Mouse (Mus musculus): ENCODE data around the gene Rgs2.
A peak's percentile ranks its signal among the peaks of the same experiment; 100 is the strongest.

Gene Rgs2

DNA sequence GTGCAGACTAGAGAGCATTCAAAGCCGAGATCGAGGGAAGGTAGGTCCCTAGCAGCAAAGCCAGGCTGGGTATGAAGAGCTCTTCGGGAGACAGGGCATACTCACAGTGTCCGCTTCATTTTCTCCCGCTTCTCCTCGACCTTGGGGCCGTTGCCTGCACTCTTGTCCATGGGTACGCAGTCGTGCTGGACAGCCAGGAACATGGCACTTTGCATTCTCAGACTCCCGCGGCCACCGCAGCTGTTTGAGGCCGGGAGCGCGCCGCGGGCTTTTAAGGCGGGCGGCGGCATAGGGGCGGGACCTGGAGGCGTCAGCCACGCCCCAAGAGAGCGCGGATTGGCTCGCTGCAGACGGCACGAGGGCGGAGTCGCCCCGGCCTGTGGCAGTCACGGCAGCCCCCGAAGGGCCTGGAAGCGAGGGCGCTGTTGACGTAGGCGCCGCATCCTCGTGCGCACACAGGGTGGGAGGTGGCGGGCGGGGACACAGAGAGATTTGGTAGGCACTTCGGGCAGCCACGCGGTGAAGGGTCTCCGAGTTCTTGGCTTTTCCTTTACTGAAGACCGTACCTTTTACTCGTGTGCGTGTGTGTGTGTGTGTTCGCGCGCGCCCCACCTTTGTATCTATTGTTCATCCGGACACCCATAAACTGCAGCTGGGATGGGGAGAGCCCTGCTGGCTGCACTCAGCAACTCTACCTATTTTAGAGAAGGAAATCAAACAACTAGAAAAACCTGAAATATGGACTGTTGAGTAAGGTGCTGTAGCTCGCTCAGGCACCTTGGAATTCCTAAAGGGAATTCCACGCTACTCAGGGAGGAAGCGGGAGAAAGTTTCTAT, at the start of gene Rgs2:
TSS of gene Rgs2 (minus strand) at position 258 of the 837 bp plus-strand sequence.
- peak; percentile 95 for DNase-seq (ENCODE audit: low spot score)

DNA sequence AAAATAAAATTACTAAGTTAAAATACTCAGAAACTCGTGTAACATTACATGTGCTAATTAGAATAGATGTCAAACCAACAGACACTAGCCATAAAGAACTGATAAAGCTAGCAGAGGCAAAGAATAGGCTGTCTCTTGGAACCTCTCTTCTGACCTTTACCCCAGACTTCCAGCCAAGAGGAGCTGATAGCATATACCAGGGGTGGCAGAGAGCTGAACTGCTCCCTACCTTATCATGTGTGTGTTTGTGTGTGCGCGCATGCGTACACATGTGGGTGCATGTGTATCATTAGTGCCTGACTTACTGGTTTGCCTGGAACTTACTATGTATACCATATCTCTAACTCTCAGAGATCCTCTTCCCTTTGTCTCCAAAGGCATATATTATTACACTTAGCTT, 49.4 kb upstream of the Rgs2 start:
- DNase-seq (ENCODE audit: low spot score), result no peak

DNA sequence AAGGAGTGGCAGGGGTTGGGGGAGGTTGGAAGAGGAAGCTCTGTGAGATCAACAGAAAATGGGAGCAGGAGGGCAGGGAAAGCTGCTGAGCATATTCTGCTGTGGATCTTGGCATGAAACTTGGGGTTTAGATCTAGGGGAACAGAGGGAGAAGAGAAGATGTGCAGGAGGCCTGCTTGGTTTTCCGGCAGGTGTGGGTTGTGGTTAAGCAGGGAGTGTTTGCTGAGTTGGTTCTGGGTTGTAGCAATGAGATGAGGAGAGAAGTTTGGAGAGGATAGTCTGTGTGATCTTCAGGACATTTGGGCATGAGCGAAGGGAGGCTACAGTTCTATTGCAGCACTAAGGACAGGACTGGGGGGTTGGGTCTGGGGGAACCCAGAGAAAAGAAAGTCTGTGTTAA, 37.9 kb upstream of the Rgs2 start:
- DNase-seq (ENCODE audit: low spot score), result no peak

DNA sequence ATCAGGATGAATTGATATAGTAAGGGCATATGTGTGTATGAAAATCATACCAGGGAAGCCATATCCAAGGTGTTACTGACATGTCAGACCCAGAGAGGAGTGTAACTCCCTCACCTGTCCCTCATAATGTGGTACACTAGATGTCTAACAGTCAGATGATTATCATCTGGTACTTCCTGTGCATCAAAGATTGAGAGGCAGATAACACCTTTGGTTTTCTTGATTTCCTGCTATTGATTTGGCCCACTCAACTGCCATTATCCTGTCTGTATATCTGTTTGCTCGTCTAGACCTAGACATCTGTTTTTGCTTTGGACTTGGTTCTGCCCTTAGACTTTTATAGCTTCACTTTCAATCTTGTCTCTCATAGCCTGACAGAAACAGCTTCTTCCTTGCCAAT, 29.5 kb upstream of the Rgs2 start:
- no peak for DNase-seq (ENCODE audit: low spot score)

DNA sequence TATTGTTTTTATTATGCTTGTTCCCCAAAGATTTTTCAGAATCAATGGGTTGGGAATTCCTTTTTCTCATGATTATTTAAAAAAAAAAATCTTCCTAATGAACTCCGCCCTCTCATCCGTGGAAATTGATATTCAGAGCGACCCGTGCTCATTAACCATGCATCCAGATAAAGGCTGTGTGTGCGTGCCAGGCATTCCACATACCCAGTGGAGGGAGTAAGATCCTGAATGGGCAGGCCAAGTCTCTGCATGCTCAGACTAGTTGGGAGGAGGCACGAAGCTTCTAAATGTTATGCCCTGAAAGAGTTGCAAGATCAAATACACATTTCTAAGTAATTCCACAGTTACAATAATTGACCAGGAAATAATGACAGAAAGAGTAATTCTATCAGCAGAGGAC, 26.5 kb upstream of the Rgs2 start:
- DNase-seq (ENCODE audit: low spot score), result no peak

DNA sequence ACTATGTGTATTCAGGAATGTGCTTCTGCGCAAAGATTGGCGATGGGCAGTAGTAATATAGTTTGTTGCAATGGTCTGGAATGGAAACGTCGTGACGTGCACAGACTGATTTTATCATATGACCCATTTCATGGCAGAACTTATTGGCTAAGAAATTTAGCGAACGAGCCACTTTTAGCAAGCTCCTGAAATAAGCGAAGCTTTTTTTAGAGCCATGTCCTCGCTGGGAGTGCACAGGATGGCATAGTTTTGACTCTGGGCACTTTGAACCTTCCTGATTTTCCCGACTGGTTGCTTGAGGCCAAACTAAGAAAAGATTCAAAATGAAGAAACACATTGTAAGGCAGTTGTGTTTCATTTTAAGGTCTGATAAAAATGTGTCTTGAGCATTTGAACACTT, 25.7 kb upstream of the Rgs2 start:
- no peak for DNase-seq (ENCODE audit: low spot score)

DNA sequence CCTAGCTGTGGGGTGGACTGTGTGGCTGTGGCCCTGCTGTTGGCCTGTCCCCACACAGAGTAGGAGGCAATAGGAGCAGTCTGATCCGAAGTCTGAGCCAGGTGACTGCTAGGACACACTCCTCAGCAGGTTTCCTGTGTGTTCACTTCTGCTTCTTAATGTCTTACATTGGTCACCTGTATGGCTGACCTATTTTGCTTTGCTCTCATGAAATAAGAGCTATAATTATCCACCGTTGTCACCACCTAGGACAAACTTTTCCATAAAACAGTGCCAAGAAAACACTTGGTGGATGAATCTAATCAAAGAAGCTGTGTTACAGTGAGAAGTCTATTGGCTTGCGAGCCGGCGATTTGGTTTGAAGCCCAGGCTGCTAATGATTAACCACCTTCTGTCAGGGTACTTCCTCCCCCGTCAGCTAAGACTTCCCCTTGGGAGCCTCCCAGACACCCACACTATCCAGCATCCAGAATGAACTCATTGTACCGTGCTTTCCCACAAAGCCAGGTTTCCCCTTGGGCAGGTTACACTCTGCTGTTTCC, 14.5 kb upstream of the Rgs2 start:
- no peak for DNase-seq (ENCODE audit: low spot score)

DNA sequence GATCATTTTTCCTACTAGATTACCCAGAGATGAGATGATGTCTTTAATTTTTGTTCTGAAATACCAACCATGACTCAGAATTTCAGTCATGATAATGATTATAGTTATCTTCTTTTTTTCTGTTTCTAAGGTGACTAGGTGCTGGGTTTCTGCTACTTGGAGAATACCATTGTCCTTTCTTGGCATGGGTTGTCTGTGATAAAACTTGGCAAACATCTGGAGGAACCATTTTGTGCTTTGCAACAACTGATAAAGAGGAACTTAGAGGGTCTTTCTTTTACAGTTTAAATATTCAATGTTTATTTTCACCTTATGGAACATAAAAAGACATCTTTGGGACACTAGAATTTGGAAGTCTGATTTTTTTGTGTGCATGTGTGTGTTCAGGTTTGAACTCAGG, 10.0 kb upstream of the Rgs2 start:
- no peak for DNase-seq (ENCODE audit: low spot score)

DNA sequence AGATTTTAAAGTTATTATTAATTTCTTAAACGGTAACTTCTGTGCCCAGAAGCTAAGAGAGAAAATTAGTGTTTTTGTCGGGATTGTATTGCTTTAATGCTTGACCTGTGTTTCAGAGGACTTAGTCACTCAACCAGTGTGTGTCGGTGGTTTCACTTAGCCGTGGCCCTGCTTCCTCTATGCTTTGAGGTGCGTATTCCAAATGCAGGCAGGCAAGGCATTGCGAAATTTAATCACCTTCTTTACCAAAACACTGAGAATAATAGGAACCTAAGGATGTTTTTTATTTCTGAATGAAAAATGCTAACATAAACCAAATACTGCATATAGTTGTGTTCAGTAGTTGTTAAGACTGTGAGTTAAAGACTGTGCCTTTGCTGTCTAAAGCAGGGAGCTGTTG, 3.4 kb upstream of the Rgs2 start:
- no peak for DNase-seq (ENCODE audit: low spot score)

DNA sequence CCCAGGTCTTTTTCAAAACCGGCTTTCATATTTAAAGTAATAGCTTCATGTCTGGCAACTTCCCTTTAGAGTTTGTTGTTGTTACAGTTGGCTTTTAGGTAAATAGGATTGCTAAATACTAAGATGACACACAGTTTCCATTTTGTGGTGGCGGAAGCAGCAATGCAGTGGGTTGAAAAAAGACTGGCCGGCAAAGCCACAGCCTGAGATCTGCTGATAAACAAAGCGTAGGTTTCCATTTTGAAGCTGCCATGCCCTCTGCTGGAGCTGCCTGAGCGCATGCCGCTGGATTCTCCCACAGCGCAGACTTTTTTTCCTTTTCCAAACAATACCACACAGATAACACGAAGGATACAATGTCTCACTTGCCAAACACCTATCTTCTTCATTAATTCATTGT, 2.6 kb upstream of the Rgs2 start:
- peak; percentile 26 for DNase-seq (ENCODE audit: low spot score)

DNA sequence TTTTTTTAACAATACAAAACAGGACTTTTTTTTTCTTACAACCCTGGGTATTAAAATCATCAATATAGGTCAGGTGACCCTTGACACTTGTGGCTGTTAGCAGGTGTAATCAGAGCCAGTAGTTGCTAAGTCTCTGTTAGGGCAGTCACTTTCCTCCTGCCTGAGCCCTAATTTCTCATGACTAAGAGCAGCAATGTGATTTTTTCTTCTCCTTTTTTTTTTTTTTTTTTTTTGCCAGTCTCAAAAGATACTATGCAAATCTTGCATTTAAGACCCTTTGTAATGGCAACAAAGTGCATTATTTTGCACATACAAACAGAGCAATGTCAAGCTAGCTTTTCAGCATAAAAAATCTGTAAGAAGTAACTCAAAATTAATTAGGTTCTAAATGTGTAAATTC, 1.7 kb upstream of the Rgs2 start:
- DNase-seq (ENCODE audit: low spot score), result no peak

DNA sequence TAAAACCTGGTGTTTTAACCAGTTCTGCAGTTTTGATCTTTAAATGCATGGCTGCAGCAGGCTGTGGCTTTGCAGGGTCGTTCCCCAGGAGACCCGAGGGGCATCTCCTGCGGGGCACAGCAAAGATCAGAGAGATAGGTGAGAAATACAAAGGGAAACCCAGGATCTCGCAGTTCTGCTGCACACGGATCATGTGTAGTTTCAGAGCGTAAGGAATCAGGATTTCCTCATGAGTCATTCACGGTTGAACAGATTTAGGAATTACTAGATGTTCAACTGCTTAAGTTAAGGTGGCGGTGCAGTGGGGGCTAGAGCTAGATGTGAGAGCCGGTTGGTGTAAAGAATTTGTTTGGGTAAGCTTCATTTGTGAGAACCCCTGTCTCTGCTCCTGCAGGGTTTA, 780 bp upstream of the Rgs2 start:
- DNase-seq (ENCODE audit: low spot score), result peak; percentile 11

DNA sequence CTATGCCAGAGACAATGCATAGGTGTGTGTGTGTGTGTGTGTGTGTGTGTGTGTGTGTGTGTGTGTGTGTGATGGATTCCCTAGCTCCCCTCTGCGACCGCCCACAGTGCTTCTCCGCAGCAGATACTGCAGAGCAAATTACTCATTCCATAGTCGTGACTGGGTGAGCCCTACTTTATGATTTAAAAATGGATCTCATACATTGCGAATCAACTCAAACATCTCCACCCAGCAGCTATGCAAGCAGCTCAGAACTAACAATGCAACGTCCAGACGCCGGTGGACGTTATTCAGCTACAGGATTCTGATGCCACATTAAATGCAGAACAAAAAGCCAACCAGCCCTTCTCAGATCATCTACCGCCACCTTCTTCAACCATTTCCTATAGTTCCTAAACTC, 545 bp downstream of the Rgs2 start:
- no peak for DNase-seq (ENCODE audit: low spot score)

DNA sequence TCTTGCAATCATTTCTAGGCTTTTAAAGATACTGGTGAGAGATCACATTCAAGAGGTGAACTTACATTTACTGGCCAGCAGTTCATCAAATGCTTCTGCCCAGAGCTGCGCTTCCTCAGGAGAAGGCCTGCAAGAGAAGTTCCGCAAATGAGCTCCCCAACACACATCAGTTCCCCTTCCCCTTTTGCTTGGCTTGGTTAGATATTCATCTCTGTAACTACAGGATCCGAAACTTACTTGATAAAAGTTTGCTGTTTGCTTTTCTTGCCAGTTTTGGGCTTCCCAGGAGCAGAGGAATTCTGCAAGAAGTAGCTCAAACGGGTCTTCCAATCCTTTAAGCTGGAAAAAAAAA, 1.3 kb downstream of the Rgs2 start:
- DNase-seq (ENCODE audit: low spot score), result no peak

DNA sequence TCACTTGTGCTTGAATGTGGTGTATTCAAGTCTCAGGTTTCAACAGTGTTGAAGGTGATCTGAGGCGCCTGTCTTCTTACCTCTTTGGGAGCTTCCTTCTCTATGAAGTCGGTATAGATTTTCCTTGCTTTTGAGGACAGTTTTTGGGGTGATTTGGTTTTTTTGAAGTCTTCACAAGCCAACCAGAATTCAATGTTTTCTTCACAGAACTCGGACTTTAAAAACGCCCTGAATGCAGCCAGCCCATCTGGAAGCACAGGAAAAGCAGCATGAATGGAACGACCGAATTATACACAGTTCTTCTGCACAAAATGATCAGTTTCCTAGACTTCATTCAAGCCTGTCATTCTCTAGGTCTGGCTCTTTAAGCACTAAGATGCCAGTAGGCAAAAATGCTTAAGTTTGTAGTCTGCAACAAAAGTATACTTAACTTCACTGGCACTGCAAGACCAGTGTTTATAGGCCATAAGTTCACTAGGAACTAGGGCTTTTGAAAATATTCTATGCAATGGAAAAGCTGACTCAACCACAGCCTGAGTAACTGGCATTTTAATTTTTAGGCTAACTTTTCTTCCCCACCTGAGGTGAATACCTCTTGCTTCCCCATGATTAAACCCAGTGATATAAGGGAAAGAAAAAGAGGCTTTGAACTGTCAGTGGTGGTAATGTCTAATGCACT, 1.8 kb downstream of the Rgs2 start:
- no peak for DNase-seq (ENCODE audit: low spot score)

DNA sequence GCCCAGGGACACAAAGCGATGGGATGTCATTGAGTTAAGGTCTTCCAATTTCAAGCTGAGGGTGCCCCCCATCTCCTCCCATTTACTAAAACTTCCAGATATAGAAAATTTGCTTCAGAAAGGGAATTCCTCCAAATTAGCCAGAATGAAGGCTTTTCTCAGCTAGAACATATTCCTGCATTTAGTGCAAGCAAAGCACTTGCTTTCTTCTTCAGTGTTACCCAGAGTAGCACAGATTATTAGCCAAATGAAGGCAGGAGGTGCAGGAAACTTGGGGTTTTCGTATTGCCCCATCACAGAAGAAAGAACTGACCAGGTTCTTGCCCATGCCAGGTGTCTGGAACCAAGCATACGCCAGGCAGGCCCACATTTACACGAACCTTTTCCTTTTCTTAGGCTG, 3.7 kb downstream of the Rgs2 start:
- no peak for DNase-seq (ENCODE audit: low spot score)

DNA sequence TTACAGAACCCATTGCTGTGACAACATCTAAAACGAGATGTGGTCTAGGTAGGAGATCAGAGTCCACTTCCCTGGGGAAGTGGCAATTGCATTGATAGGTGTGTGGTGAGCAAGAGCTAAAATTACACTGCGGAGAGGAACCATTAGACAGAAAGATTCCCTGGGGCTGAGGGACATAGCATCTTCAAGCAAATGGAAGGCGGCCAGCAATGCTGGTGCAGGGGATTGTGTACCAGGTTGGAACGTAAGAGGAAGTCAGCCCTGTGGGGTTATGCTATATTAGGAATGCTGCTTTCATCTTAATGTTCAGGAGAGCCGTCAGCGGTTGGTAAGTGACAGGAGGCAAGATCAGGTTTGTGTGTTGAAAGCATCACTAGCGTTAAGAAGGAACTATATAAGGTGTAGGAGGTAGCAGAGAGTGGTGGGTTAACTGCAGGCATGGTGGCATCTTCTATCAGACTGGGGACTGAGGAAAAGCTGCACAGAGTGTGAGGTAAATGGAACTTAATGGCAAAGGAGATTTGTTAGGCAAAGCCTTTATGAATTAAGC, 4.5 kb downstream of the Rgs2 start:
- DNase-seq (ENCODE audit: low spot score), result no peak

DNA sequence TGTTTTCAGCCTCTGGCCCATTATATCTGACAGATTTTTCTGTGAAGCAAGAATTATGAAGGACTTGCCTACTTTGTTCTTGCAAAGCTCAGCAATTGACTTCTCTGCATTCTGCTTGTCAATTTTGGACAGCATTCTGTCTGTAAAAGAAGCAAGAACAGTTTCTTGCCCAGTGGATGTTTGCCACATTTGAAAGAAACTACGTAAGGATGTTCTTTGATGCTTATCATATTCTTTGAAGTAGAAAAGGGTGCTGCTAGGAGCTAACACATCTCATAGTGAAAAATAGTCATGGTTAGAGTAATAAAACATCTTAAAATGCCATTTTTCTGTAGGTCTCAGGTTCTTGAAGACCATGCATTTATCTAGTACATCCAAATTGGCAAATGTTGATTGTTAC, 10.9 kb downstream of the Rgs2 start:
- DNase-seq (ENCODE audit: low spot score), result no peak

DNA sequence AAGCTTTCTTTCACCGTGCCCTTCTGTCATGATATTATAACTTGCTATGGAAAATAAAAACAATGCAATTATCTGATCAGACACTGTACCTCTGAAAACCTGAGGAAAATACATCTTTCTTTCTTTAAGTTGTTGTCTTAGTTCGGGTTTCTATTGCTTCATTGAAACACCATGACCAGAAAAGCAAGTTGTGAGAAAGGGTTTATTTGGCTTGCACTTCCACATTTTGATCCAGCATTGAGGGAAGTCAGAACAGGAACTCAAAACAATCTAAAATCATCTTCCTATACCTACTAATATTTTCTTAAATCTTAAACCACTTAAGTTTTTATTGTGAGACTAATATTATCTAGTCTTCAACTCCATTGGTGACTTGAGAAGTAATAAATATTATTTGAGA, 11.4 kb downstream of the Rgs2 start:
- no peak for DNase-seq (ENCODE audit: low spot score)

DNA sequence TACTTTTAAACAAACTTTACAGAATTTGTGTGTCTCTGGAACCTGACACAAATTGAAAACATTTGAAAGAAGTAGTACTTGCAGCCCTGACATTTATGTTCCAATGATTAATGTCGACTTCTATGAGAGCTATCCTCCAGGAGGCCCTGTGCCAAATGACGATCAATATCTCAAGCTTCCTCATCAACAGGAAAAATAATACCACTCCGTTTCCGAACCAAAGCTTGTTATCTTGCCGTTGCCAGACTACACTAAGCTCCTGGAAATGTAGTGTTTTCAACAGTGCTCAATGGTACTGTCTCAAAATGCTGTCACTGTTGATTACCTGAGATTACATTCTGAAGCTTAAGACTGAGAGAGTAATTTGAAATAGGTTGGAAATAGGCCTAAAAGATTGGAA, 13.7 kb downstream of the Rgs2 start:
- DNase-seq (ENCODE audit: low spot score), result no peak

DNA sequence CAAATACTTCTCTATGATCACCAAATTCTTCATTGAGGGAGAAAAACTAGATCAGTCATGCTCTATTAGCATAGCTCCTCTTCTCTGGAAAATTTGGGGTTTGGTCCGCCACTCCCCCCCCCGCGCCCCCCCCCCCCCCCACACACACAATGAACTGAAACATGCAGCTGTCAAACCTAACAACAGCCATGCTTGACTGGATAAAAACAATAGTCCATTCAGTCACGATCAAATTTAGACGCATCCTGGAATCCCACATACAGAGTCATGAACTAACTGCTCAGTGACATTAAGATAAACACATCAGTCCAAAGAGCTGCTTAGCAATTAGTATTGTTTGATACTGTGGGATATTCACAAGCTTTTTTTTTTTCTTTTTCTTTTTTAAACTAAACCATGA, 14.2 kb downstream of the Rgs2 start:
- DNase-seq (ENCODE audit: low spot score), result no peak

DNA sequence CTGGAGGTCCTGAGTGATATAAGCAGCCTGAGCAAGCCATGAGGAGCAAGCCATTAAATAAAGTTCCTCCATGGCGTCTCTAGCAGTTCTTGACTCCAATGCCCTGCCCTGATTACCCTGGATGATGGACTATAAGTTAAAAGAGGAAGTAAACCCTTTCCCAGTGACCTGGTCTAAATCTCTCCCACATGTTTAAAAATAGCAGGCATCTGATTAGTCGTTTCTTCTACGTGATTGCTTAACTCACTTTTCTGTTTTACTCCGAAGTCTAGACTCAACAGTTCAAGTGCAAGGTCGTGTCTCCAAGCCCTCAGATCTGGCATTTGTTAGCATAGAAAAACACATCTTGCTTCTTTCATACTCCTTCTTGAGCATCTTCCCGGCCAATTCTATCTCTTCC, 15.2 kb downstream of the Rgs2 start:
- DNase-seq (ENCODE audit: low spot score), result no peak

DNA sequence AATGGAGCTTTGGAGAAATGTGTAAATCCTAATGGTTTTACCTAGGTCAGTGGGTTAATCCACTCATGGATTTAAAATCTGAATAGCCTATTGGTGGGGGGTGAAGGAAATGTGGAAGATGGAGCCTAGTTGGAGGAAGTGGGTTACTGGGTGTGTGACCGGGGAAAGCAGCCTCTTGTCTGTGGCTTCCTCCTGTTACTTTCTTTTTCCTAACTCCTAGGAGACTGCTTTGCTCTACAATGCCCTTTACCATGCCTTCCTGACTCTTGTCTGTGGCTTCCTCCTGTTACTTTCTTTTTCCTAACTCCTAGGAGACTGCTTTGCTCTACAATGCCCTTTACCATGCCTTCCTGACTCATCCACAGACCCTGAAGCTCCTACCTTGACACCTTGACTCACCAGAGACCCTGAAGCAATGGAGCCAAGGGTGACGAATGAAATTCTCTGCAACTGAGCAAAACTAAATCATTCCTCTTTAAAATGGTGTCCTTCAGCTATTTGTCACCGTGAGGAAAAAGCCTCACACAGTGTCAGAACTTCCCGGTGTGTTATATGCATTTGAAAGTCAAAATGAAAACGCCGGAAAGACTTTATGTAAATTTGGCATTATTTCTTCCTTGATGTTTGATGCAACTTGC, 18.9 kb downstream of the Rgs2 start:
- DNase-seq (ENCODE audit: low spot score), result no peak

Measured in urinary bladder, postnatal 25 days (tissue).